Mouse (Mus musculus) liver, adult 2 months (tissue): ENCODE data around the gene Cog3.

Experiments
- CTCF ChIP-seq: fragments of 200-500 bp; IDR thresholded peaks from 2 replicates; pipeline ENCODE4 v1.5.1; 2011; ENCODE audit warnings: low read depth, low read length, control low read depth
- POLR2A ChIP-seq: fragments of 200-500 bp; IDR thresholded peaks from 2 replicates; pipeline ENCODE4 v1.6.1; 2011; ENCODE audit warnings: low read length, control low read depth; ENCODE audit not compliant: insufficient read depth; ENCODE audit errors: extremely low read depth

- TF ChIP-seq POLR2A (no peak), CTCF (no peak)
These were observed 42.6 kb downstream of the Cog3 start for GRCm38 (mm10) chr14:75711731-75712130.
